Mouse (Mus musculus) liver, adult (tissue): ENCODE measurements around the gene Nfyc.

Experiments used
- GATA4 ChIP-seq: IDR thresholded peaks from 2 replicates; pipeline ENCODE4 v1.6.1; 2014; ENCODE audit warnings: mild to moderate bottlenecking, low read length; ENCODE audit not compliant: insufficient replicate concordance

The Nfyc gene

GRCm38 (mm10) chr4:120745731-120746551 is 85.4 kb downstream of the Nfyc start:
- no peak for TF ChIP-seq GATA4

GRCm38 (mm10) chr4:120743636-120744035 is 87.7 kb downstream of the Nfyc start:
- TF ChIP-seq GATA4, result no peak

- TF ChIP-seq GATA4, result no peak
These were observed 90.1 kb downstream of the Nfyc start for GRCm38 (mm10) chr4:120741303-120741702.

GRCm38 (mm10) chr4:120734012-120734622 is 97.3 kb downstream of the Nfyc start:
- TF ChIP-seq GATA4, result no peak

GRCm38 (mm10) chr4:120732737-120733136 is 98.6 kb downstream of the Nfyc start:
- no peak for TF ChIP-seq GATA4

- no peak for TF ChIP-seq GATA4
These were observed 100.2 kb downstream of the Nfyc start for GRCm38 (mm10) chr4:120731030-120731644.

GRCm38 (mm10) chr4:120730574-120730973 is 100.8 kb downstream of the Nfyc start:
- TF ChIP-seq GATA4, result no peak

- no peak for TF ChIP-seq GATA4
These were observed 101.2 kb downstream of the Nfyc start for GRCm38 (mm10) chr4:120730146-120730545.

GRCm38 (mm10) chr4:120729441-120729840 is 101.9 kb downstream of the Nfyc start:
- no peak for TF ChIP-seq GATA4

GRCm38 (mm10) chr4:120727842-120728241 is 103.5 kb downstream of the Nfyc start:
- TF ChIP-seq GATA4, result no peak

GRCm38 (mm10) chr4:120726174-120726573 is 105.2 kb downstream of the Nfyc start:
- no peak for TF ChIP-seq GATA4

GRCm38 (mm10) chr4:120725516-120726090 is 105.8 kb downstream of the Nfyc start:
- TF ChIP-seq GATA4, result no peak

GRCm38 (mm10) chr4:120721574-120721973 is 109.8 kb downstream of the Nfyc start:
- no peak for TF ChIP-seq GATA4

- TF ChIP-seq GATA4, result no peak
These were observed 112.2 kb downstream of the Nfyc start for GRCm38 (mm10) chr4:120719152-120719551.

GRCm38 (mm10) chr4:120717591-120717990 is 113.8 kb downstream of the Nfyc start:
- TF ChIP-seq GATA4, result no peak

GRCm38 (mm10) chr4:120716765-120717164 is 114.6 kb downstream of the Nfyc start:
- no peak for TF ChIP-seq GATA4
